Mouse (Mus musculus) heart, postnatal 0 days (tissue): ENCODE measurements around the gene Timp3. TPM values are rescaled to one million over a fixed set of nuclear protein-coding genes. Genes with fewer than 3 reads are reported as not detected.

Experiments
- ATAC-seq: fragments of 200-750 bp; cut with Nextera tagmentation; 2 replicates; pipeline ENCODE4 v1.8.0; 2017; ENCODE audit warnings: low read depth, moderate number of reproducible peaks, moderate library complexity; ENCODE audit not compliant: insufficient read depth
- DNase-seq: peaks from one replicate; pipeline ENCODE4 v3.0.0-alpha.2; 2016; ENCODE audit warnings: low spot score
- H3K27ac ChIP-seq: fragments of 300-500 bp; sonication (generic); 2 replicates; pipeline ENCODE4 v1.5.1; 2014; ENCODE audit warnings: low read depth, mild to moderate bottlenecking
- H3K27me3 ChIP-seq: fragments of 300-500 bp; sonication (generic); 2 replicates; pipeline ENCODE4 v1.6.1; 2014; ENCODE audit warnings: low read length, mixed read lengths; ENCODE audit not compliant: control insufficient read depth, insufficient read depth
- H3K36me3 ChIP-seq: fragments of 300-500 bp; sonication (generic); replicated peaks from 2 replicates; pipeline ENCODE4 v1.6.1; 2014; ENCODE audit warnings: low read length, mixed read lengths; ENCODE audit not compliant: control insufficient read depth, insufficient read depth
- H3K4me1 ChIP-seq: fragments of 300-500 bp; sonication (generic); 2 replicates; pipeline ENCODE4 v1.6.1; 2014; ENCODE audit warnings: antibody characterized with exemption; ENCODE audit not compliant: control insufficient read depth, insufficient read depth
- H3K4me2 ChIP-seq: fragments of 300-500 bp; sonication (generic); 2 replicates; pipeline ENCODE4 v1.6.1; 2014; ENCODE audit warnings: low read depth, mild to moderate bottlenecking, low read length, moderate library complexity
- H3K4me3 ChIP-seq: fragments of 300-500 bp; sonication (generic); 2 replicates; pipeline ENCODE4 v1.5.1; 2014; ENCODE audit warnings: low read depth, low read length
- H3K9ac ChIP-seq: fragments of 300-500 bp; sonication (generic); replicated peaks from 2 replicates; pipeline ENCODE4 v1.6.1; 2014; ENCODE audit warnings: low read depth, low read length, mixed read lengths
- H3K9me3 ChIP-seq: fragments of 300-500 bp; sonication (generic); replicated peaks from 2 replicates; pipeline ENCODE4 v1.6.1; 2016; ENCODE audit warnings: low read length; ENCODE audit not compliant: control insufficient read depth
- CTCF ChIP-seq: IDR thresholded peaks from 2 replicates; pipeline ENCODE4 v1.5.1; 2016; ENCODE audit warnings: antibody characterized with exemption, control low read depth, low read depth
- EP300 ChIP-seq: IDR thresholded peaks from 2 replicates; pipeline ENCODE4 v1.6.1; 2016; ENCODE audit warnings: antibody characterized with exemption, low read depth
- WGBS: fragments of 180-500 bp; shearing (Covaris S2); extraction: QIAGEN DNeasy Blood & Tissue Kit; methylation state at CpG from one replicate; pipeline ENCODE4 v1.1.7; 2014; 5-methylcytosine and 5-hydroxymethylcytosine counted together
- polyA plus RNA-seq: library from polyadenylated mRNA; unstranded; fragments of >200 nt; fragmentation: Nextera tagmentation; extraction: Ambion mirVana; gene quantifications from 2 replicates; pipeline ENCODE4 v1.2.1, GENCODE M21; 2015
- total RNA-seq: library from RNA; depleted of rRNA; stranded (reverse); fragments of >200 nt; gene quantifications from 2 replicates; pipeline ENCODE4 v1.2.3, GENCODE M21; 2014; ENCODE audit warnings: low replicate concordance

Timp3 gene
- total and polyA plus RNA-seq, 2 experiments from 2014 or later = 66.0 to 164 TPM

GRCm38 (mm10) chr10:86342713-86343112 lies 42.5 kb downstream of the Timp3 start:
- Histone ChIP-seq H3K4me2 (no peak overlapping the region), H3K27me3 (no peaks in the 10 kb centered on the region), H3K4me3 (no peak overlapping the region), H3K4me1 (peaks cover 72% of the 10 kb centered on the region), H3K9me3 (no peaks in the 10 kb centered on the region), H3K9ac (no peak overlapping the region), H3K27ac (peak overlapping the region; percentile 98), H3K36me3 (peaks cover 53% of the 10 kb centered on the region)
- no peak for ATAC-seq
- DNase-seq = no peak
- 44% methylated on average over 7 of the region's 7 CpGs for WGBS
- TF ChIP-seq EP300 (no peak), CTCF (no peak)

GRCm38 (mm10) chr10:86343362-86343761 lies 43.2 kb downstream of the Timp3 start:
- Histone ChIP-seq H3K4me3 (no peak overlapping the region), H3K36me3 (peaks cover 56% of the 10 kb centered on the region), H3K27me3 (no peaks in the 10 kb centered on the region), H3K9ac (no peak overlapping the region), H3K4me2 (no peak overlapping the region), H3K27ac (no peak overlapping the region), H3K9me3 (no peaks in the 10 kb centered on the region), H3K4me1 (peaks cover 65% of the 10 kb centered on the region)
- no peak for DNase-seq
- TF ChIP-seq CTCF = no peak
- no peak for ATAC-seq
- 71% methylated on average over 6 of the region's 6 CpGs for WGBS

GRCm38 (mm10) chr10:86343931-86344330 lies 43.8 kb downstream of the Timp3 start:
- WGBS = 71% methylated on average over 7 of the region's 7 CpGs
- no peak for DNase-seq
- peaks cover 56% of the 10 kb centered on the region for H3K36me3 ChIP-seq
- peaks cover 60% of the 10 kb centered on the region for H3K4me1 ChIP-seq
- no peaks in the 10 kb centered on the region for H3K27me3 ChIP-seq
- H3K4me2 ChIP-seq = no peak overlapping the region
- H3K27ac ChIP-seq = peak overlapping the region; percentile 62
- no peaks in the 10 kb centered on the region for H3K9me3 ChIP-seq
- ATAC-seq = no peak
- H3K4me3 ChIP-seq = no peak overlapping the region
- no peak overlapping the region for H3K9ac ChIP-seq
- no peak for TF ChIP-seq EP300
- no peak for TF ChIP-seq CTCF

GRCm38 (mm10) chr10:86344654-86345053 lies 44.5 kb downstream of the Timp3 start:
- ATAC-seq (no peak), DNase-seq (no peak)
- Histone ChIP-seq H3K4me3 (no peak overlapping the region), H3K9ac (no peak overlapping the region), H3K27me3 (no peaks in the 10 kb centered on the region), H3K9me3 (no peaks in the 10 kb centered on the region), H3K4me2 (no peak overlapping the region), H3K36me3 (peaks cover 62% of the 10 kb centered on the region), H3K27ac (peak overlapping the region; percentile 62), H3K4me1 (peaks cover 54% of the 10 kb centered on the region)
- 63% methylated on average over 6 of the region's 6 CpGs for WGBS
- TF ChIP-seq CTCF = no peak
- no peak for TF ChIP-seq EP300

- ATAC-seq = no peak
- no peak for DNase-seq
- Histone ChIP-seq H3K9me3 (no peaks in the 10 kb centered on the region), H3K9ac (no peak overlapping the region), H3K27me3 (no peaks in the 10 kb centered on the region), H3K4me2 (no peak overlapping the region), H3K36me3 (peaks cover 69% of the 10 kb centered on the region), H3K4me1 (peaks cover 45% of the 10 kb centered on the region), H3K27ac (no peak overlapping the region), H3K4me3 (no peak overlapping the region)
- TF ChIP-seq EP300 (no peak), CTCF (no peak)
- WGBS = 90% methylated on average over 9 of the region's 9 CpGs
Observed at GRCm38 (mm10) chr10:86345645-86346044, 45.5 kb downstream of the Timp3 start.

- Histone ChIP-seq H3K27ac (0 out of 2 replicates have a peak overlapping the region, but pooled peaks have one; percentile 28), H3K27me3 (no peaks in the 10 kb centered on the region), H3K4me2 (no peak overlapping the region), H3K9ac (no peak overlapping the region), H3K36me3 (peaks cover 70% of the 10 kb centered on the region), H3K4me1 (peaks cover 38% of the 10 kb centered on the region), H3K4me3 (no peak overlapping the region), H3K9me3 (no peaks in the 10 kb centered on the region)
- 31% methylated on average over 3 of the region's 3 CpGs for WGBS
- TF ChIP-seq EP300 (no peak), CTCF (no peak)
- DNase-seq (no peak), ATAC-seq (no peak)
Observed at GRCm38 (mm10) chr10:86346235-86346840, 46.2 kb downstream of the Timp3 start.
